Mouse (Mus musculus) left cerebral cortex, postnatal 25 days (tissue): ENCODE results near the gene Slc25a41. TPM values are rescaled to one million over a fixed set of nuclear protein-coding genes. Genes with fewer than 3 reads are reported as not detected.

ENCODE experiments used
- DNase-seq, 2 experiments: peaks; one replicate each; pipeline ENCODE4 v3.0.0; 2022; ENCODE audit warnings: low spot score in 2 of 2, mixed read lengths in 1 of 2
- intact Hi-C: fragments of 180-260 bp; cut with DNase I; formaldehyde crosslinking; loops from one replicate; pipeline ENCODE4 v1.15.1; 2025
- total RNA-seq, 2 experiments: library from RNA; stranded (reverse); gene quantifications; 2 replicates each; pipeline ENCODE4 v1.2.3; 2021

The Slc25a41 gene
- not detected for total RNA-seq

GRCm38 (mm10) chr17:57041554-57041953, at the start of gene Slc25a41:
Gene Slc25a41, minus strand, starts transcription at chr17:57041654.
- intact Hi-C loops: no loop called here
- no peak for DNase-seq

GRCm38 (mm10) chr17:57087049-57087832, 45.8 kb upstream of the Slc25a41 start, which contains the start of gene Tubb4a:
Gene Tubb4a, minus strand, starts transcription at chr17:57087782.
- intact Hi-C loops: loop anchor here (1.0 kb wide), 1 partner anchor 27 kb away; no protein-coding TSS in a partner anchor
- DNase-seq: peak; percentile 85 to 94

GRCm38 (mm10) chr17:57085970-57086757, 44.7 kb upstream of the Slc25a41 start:
- intact Hi-C loops: no loop called here
- DNase-seq: no peak

GRCm38 (mm10) chr17:57082481-57082880, 41.0 kb upstream of the Slc25a41 start:
- DNase-seq: no peak
- intact Hi-C loops: no loop called here

GRCm38 (mm10) chr17:57081234-57081842, 39.9 kb upstream of the Slc25a41 start:
- no peak for DNase-seq
- intact Hi-C loops: no loop called here

- intact Hi-C loops: no loop called here
- no peak for DNase-seq
These were observed 38.5 kb upstream of the Slc25a41 start for GRCm38 (mm10) chr17:57079919-57080318.

GRCm38 (mm10) chr17:57078336-57078735, 36.9 kb upstream of the Slc25a41 start, which contains the start of gene Dennd1c:
Gene Dennd1c, minus strand, starts transcription at chr17:57078514.
- intact Hi-C loops: no loop called here
- no peak for DNase-seq

- intact Hi-C loops: no loop called here
- DNase-seq: no peak
These were observed 35.5 kb upstream of the Slc25a41 start for GRCm38 (mm10) chr17:57076916-57077315.

GRCm38 (mm10) chr17:57070699-57071098, 29.2 kb upstream of the Slc25a41 start:
- DNase-seq: no peak
- intact Hi-C loops: no loop called here

GRCm38 (mm10) chr17:57070272-57070671, 28.8 kb upstream of the Slc25a41 start:
- intact Hi-C loops: no loop called here
- DNase-seq: no peak

- no peak for DNase-seq
- intact Hi-C loops: no loop called here
These were observed 25.5 kb upstream of the Slc25a41 start for GRCm38 (mm10) chr17:57066908-57067307.

- intact Hi-C loops: no loop called here
- no peak for DNase-seq
These were observed 21.6 kb upstream of the Slc25a41 start for GRCm38 (mm10) chr17:57063031-57063430.

- intact Hi-C loops: no loop called here
These were observed 21.1 kb upstream of the Slc25a41 start for GRCm38 (mm10) chr17:57062548-57062947.

GRCm38 (mm10) chr17:57062011-57062521, 20.6 kb upstream of the Slc25a41 start:
- DNase-seq: no peak

More at GRCm38 (mm10) chr17:57062548-57062947, 21.1 kb upstream of the Slc25a41 start:
- no peak for DNase-seq

GRCm38 (mm10) chr17:57061069-57061468, 19.6 kb upstream of the Slc25a41 start:
- intact Hi-C loops: no loop called here
- no peak for DNase-seq

More at GRCm38 (mm10) chr17:57062011-57062521, 20.6 kb upstream of the Slc25a41 start:
- intact Hi-C loops: no loop called here

GRCm38 (mm10) chr17:57060231-57060801, 18.9 kb upstream of the Slc25a41 start:
- intact Hi-C loops: loop anchor here (1.0 kb wide), 2 partner anchors 27 to 107 kb away; partner anchors contain the start of gene Tubb4a
- peak; percentile 96 to 98 for DNase-seq

- intact Hi-C loops: loop anchor here (1.0 kb wide), 2 partner anchors 28 to 48 kb away; partner anchors contain the start of genes Gm17949, Gtf2f1 and Khsrp
- DNase-seq: peak; percentile 78 to 79
These were observed 18.1 kb upstream of the Slc25a41 start, which contains the start of gene Slc25a23 for GRCm38 (mm10) chr17:57059486-57059977. Gene Slc25a23, minus strand, starts transcription at chr17:57059863.

- peak in 1 of 2 experiments; percentile 29 for DNase-seq
- intact Hi-C loops: loop anchor here (1.0 kb wide), 2 partner anchors 28 to 48 kb away; partner anchors contain the start of genes Gm17949, Gtf2f1 and Khsrp
These were observed 17.5 kb upstream of the Slc25a41 start, which contains the start of gene Crb3 for GRCm38 (mm10) chr17:57058891-57059485. Gene Crb3, plus strand, starts transcription at chr17:57059105.
